Mouse (Mus musculus): ENCODE measurements around the gene Ptprd.

The Ptprd gene

GRCm38 (mm10) chr4:76652971-76653370 is 1558.8 kb downstream of the Ptprd start:
- no peak for DNase-seq (ENCODE audit: low spot score in 2 of 2)

- DNase-seq (ENCODE audit: low spot score in 2 of 2) = peak in 1 of 2 experiments; percentile 1
These were observed 1590.0 kb downstream of the Ptprd start for GRCm38 (mm10) chr4:76621740-76622139.

GRCm38 (mm10) chr4:76616614-76617013 is 1595.1 kb downstream of the Ptprd start:
- no peak for DNase-seq (ENCODE audit: low spot score in 2 of 2)

GRCm38 (mm10) chr4:76608246-76608645 is 1603.5 kb downstream of the Ptprd start:
- DNase-seq (ENCODE audit: low spot score in 2 of 2) = no peak

- DNase-seq (ENCODE audit: low spot score in 2 of 2) = no peak
These were observed 1605.0 kb downstream of the Ptprd start for GRCm38 (mm10) chr4:76606808-76607207.

- DNase-seq (ENCODE audit: low spot score in 2 of 2) = no peak
These were observed 1621.0 kb downstream of the Ptprd start for GRCm38 (mm10) chr4:76590722-76591121.

- no peak for DNase-seq (ENCODE audit: low spot score in 2 of 2)
These were observed 1628.7 kb downstream of the Ptprd start for GRCm38 (mm10) chr4:76583025-76583424.

- no peak for DNase-seq (ENCODE audit: low spot score in 2 of 2)
These were observed 1645.8 kb downstream of the Ptprd start for GRCm38 (mm10) chr4:76566006-76566405.

GRCm38 (mm10) chr4:76541769-76542168 is 1670.0 kb downstream of the Ptprd start:
- no peak for DNase-seq (ENCODE audit: low spot score in 2 of 2)

- peak in 1 of 2 experiments; percentile 1 for DNase-seq (ENCODE audit: low spot score in 2 of 2)
These were observed 1678.8 kb downstream of the Ptprd start for GRCm38 (mm10) chr4:76532926-76533325.

GRCm38 (mm10) chr4:76525281-76525680 is 1686.5 kb downstream of the Ptprd start:
- no peak for DNase-seq (ENCODE audit: low spot score in 2 of 2)

GRCm38 (mm10) chr4:76503279-76503601 is 1708.5 kb downstream of the Ptprd start:
- DNase-seq (ENCODE audit: low spot score in 2 of 2) = no peak

GRCm38 (mm10) chr4:76502575-76503278 is 1709.0 kb downstream of the Ptprd start:
- no peak for DNase-seq (ENCODE audit: low spot score in 2 of 2)

GRCm38 (mm10) chr4:76485848-76486247 is 1725.9 kb downstream of the Ptprd start:
- no peak for DNase-seq (ENCODE audit: low spot score in 2 of 2)

- no peak for DNase-seq (ENCODE audit: low spot score in 2 of 2)
These were observed 1743.2 kb downstream of the Ptprd start for GRCm38 (mm10) chr4:76468366-76469100.

- no peak for DNase-seq (ENCODE audit: low spot score in 2 of 2)
These were observed 1747.1 kb downstream of the Ptprd start for GRCm38 (mm10) chr4:76464682-76465081.

GRCm38 (mm10) chr4:76461336-76461735 is 1750.4 kb downstream of the Ptprd start:
- DNase-seq (ENCODE audit: low spot score in 2 of 2) = no peak

GRCm38 (mm10) chr4:76460556-76460955 is 1751.2 kb downstream of the Ptprd start:
- no peak for DNase-seq (ENCODE audit: low spot score in 2 of 2)

- DNase-seq (ENCODE audit: low spot score in 2 of 2) = no peak
These were observed 1752.1 kb downstream of the Ptprd start for GRCm38 (mm10) chr4:76459621-76460020.

GRCm38 (mm10) chr4:76452286-76452685 is 1759.5 kb downstream of the Ptprd start:
- no peak for DNase-seq (ENCODE audit: low spot score in 2 of 2)

- DNase-seq (ENCODE audit: low spot score in 2 of 2) = peak in 1 of 2 experiments; percentile 9
These were observed 1760.7 kb downstream of the Ptprd start for GRCm38 (mm10) chr4:76451019-76451552.

- DNase-seq (ENCODE audit: low spot score in 2 of 2) = peak; percentile 38 to 44
These were observed 1761.3 kb downstream of the Ptprd start for GRCm38 (mm10) chr4:76450351-76451018.

All from urinary bladder, postnatal 36 days (tissue).